Mouse (Mus musculus) 416B (cell line): ENCODE measurements at regions not wholly inside any gene's neighbourhood (a gene's known extent, or its start where the extent isn't known, plus 50 kb on each side); places are given as distances from the start of the nearest gene placed in this dataset.

ENCODE experiments used
- DNase-seq: peaks from one replicate; pipeline ENCODE4 v3.0.0; 2011; ENCODE audit warnings: low read depth

DNA sequence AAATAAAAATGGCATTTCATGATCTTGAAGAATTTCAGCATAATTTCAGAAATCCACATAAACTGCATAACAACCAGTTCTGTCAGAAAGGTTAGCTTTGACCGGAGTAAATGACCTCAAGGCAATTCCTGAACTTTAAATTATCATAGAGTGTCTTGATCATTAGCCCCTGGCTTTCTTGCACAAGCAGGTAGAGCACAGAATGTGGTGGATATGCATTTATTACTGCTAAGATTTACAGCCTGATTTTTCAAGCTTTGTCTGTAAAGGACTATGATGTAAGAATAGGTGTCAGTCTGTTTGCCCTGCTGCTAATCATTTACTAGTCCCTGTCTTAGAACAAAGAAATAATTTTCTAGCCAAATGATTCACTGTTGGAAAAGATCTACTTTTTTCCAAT is 347.3 kb downstream of the Ppp1r3a start:
- no peak for DNase-seq

DNA sequence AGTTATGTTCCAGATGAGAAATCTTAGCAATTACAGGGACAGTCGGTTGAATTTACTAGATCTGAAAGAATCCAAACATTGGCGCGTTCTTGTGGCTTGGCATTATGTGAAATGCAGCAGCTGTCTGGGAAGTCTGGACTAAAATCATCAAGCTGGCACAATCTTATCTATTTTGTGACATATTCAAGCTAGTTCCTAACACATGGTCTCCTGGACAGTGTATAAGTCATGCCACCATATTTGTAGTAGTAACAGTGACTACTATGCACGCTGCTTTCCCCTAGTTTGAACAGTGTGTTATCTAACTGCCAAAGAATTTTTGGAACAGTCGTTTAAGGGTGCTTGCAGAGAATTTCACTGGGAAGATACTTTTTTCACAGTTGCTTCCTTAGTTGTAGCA is 396.8 kb downstream of the Ppp1r3a start:
- DNase-seq, result no peak
